In the genomic region with DNA sequence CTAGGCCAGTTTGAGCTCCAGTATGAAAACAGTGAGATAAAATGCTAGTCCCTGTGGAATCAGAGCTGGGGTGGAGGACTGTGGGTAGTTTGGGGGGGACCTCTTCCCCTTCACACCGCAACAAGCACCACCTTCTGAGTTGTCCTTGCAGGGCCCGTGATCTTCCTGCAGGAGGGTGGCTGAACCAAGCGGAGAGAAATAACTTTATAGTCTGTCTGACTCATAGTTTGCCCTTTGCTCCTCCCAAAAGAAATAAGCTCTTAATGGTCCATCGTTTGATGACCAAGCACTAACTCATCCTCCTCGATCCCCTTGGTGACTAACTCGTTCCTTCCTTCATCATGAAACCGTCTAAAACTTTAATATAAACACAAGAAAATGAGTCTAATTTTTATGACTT, we compare ENCODE assay signal across 16 mouse cellular contexts. TPM values are rescaled to one million over a fixed set of nuclear protein-coding genes. Genes with fewer than 3 reads are reported as not detected.
"Had no signal": no experiment of that assay in that cellular context is flagged by ENCODE, and none has a peak within 500 bp of the region (broad histone marks: within the 10 kb centered on the region; RNA-seq: fewer than 3 reads in every experiment).

No protein-coding gene starts in this region.

- ATAC-seq: lung, postnatal 0 days; midbrain, embryonic 13.5 days had no signal

- H3K9ac ChIP-seq: liver, embryonic 15.5 days; midbrain, embryonic 13.5 days; neural tube, embryonic 12.5 days; stomach, embryonic 15.5 days had no signal

- DNase-seq: kidney, postnatal 36 days; lung, adult 2 months; lung, postnatal 36 days; right cerebral cortex, postnatal 4 days; thymus, adult 2 months; thymus, postnatal 25 days had no signal

- H3K9me3 ChIP-seq: limb, embryonic 10.5 days; liver, embryonic 15.5 days; midbrain, embryonic 13.5 days; neural tube, embryonic 12.5 days; stomach, embryonic 15.5 days had no signal

- H3K4me2 ChIP-seq: liver, embryonic 11.5 days; liver, embryonic 15.5 days; midbrain, embryonic 13.5 days; neural tube, embryonic 12.5 days; stomach, embryonic 15.5 days had no signal

- H3K27me3 ChIP-seq: liver, embryonic 15.5 days; midbrain, embryonic 13.5 days; neural tube, embryonic 12.5 days; stomach, embryonic 15.5 days had no signal

- H3K36me3 ChIP-seq: limb, embryonic 10.5 days; liver, embryonic 15.5 days; midbrain, embryonic 13.5 days; neural tube, embryonic 12.5 days; stomach, embryonic 15.5 days had no signal

- H3K4me3 ChIP-seq: left cerebral cortex, adult 2 months; limb, embryonic 10.5 days; liver, embryonic 15.5 days; midbrain, embryonic 13.5 days; neural tube, embryonic 12.5 days; stomach, embryonic 15.5 days had no signal

- H3K27ac ChIP-seq: kidney, postnatal 0 days; left cerebral cortex, adult 2 months; limb, embryonic 10.5 days; liver, embryonic 15.5 days; midbrain, embryonic 13.5 days; neural tube, embryonic 12.5 days; stomach, embryonic 15.5 days had no signal

RNA-seq across cellular contexts. Expression of gene Acvr1, which starts 20.7 kb away (rescaled TPM):
- total RNA-seq: neutrophil, adult 5-6 weeks had no signal

RNA-seq across cellular contexts. Expression of gene Upp2, which starts 20.8 kb away (rescaled TPM):
- total RNA-seq: neutrophil, adult 5-6 weeks had no signal
